Comparison of ENCODE assay signal across 1 mouse cellular context in the genomic region with DNA sequence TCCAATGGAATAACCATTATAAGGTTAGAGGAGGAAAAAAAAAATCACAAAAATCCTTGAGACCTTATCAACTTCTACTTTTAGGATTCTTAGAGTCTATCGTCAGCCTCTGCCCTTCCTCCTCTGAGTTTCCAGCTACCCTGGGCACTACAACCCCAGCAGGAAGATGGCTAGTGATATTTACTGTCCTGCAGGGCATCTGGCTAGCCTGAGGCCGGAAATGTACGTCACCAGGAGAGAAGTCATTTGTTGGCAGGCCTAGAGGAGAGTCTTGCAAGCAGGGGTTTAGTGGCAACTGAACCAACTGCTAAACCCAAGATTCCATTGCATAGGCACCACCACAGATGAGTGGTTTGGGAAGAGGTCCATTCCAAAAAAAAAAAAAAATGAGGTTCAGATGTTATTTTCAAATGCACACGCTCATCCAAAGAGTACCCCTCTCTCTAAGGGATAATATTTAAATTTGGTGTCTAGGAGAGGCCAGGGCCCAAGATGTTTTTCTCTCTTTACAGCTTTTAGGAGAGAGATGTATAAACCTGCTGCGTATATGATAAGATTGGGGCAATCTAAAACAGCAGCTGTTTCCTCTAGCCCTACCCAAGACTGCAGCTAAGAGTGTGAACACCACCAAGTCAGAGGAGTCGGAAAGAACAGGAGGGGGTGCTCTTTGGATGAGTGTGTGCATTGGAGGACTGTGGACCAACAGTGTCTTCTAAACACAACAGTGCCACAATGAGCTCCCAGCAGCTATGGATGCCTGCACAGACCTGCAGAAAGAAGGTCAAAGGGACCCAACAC.
TF ChIP-seq lines count a peak whose summit lies in the region.

No protein-coding gene starts in this region.

TF ChIP-seq in MEL, 35 proteins besides CTCF, POLR2A, EP300 and RAD21 (continued from another document):
- TF ChIP-seq CHD2 (IDR thresholded peaks at IDR 0.05; ENCODE audit: low read length) (no peak), POLR2AphosphoS5 (IDR thresholded peaks at IDR 0.05; ENCODE audit: borderline replicate concordance, low read depth, low read length) (no peak), MAZ (IDR thresholded peaks at IDR 0.05; ENCODE audit: low read depth, low read length) (no peak), UBTF (IDR thresholded peaks at IDR 0.05; ENCODE audit: borderline replicate concordance, insufficient read depth, low read depth, low read length) (no peak), ELF1 (IDR thresholded peaks at IDR 0.05; ENCODE audit: low read depth, low read length) (no peak), MYB (IDR thresholded peaks at IDR 0.05; ENCODE audit: low read depth, low read length) (no peak), BHLHE40 (IDR thresholded peaks at IDR 0.05; ENCODE audit: borderline replicate concordance, low read depth, low read length) (no peak), RCOR1 (IDR thresholded peaks at IDR 0.05; ENCODE audit: low read depth, low read length) (no peak), USF2 (IDR thresholded peaks at IDR 0.05; ENCODE audit: borderline replicate concordance in 1 of 2, insufficient read depth in 1 of 2, low read depth in 1 of 2, low read length in 2 of 2) (no peak), MAFK (IDR thresholded peaks at IDR 0.05; ENCODE audit: borderline replicate concordance, low read depth, low read length) (no peak), MXI1 (IDR thresholded peaks at IDR 0.05; ENCODE audit: low read depth, low read length) (no peak), POLR2AphosphoS2 (IDR thresholded peaks at IDR 0.05; ENCODE audit: low read length) (no peak), HCFC1 (IDR thresholded peaks at IDR 0.05; ENCODE audit: low read depth, low read length) (no peak), GATA1 (IDR thresholded peaks at IDR 0.05; ENCODE audit: low read depth, low read length) (0 out of 2 replicates have a peak, but pooled peaks have one; percentile 13), SMC3 (IDR thresholded peaks at IDR 0.05; ENCODE audit: low read depth, low read length) (no peak), USF1 (IDR thresholded peaks at IDR 0.05; ENCODE audit: low read depth, low read length) (no peak), ETS1 (IDR thresholded peaks at IDR 0.05; ENCODE audit: low read depth, low read length) (0 out of 2 replicates have a peak, but pooled peaks have one; percentile 5), ZMIZ1 (IDR thresholded peaks at IDR 0.05; ENCODE audit: low read depth, low read length) (no peak), TCF12 (IDR thresholded peaks at IDR 0.05; ENCODE audit: low read depth, low read length) (peak; percentile 64; the same call in 1 of the 2 replicates), SIN3A (IDR thresholded peaks at IDR 0.05; ENCODE audit: low read length) (no peak), CHD1 (IDR thresholded peaks at IDR 0.05; ENCODE audit: low read depth, low read length) (no peak)
